Mouse (Mus musculus): ENCODE data around the gene Lhfpl3. TPM values are rescaled to one million over a fixed set of nuclear protein-coding genes. Genes with fewer than 3 reads are reported as not detected.
A peak's percentile ranks its signal among the peaks of the same experiment; 100 is the strongest.
"Not testable (repeated sequence)": the region's sequence is repeated elsewhere in the genome, so short reads cannot be mapped to it uniquely, and the experiment has no call there.

The Lhfpl3 gene
- total RNA-seq (2014; rRNA removed) (36.6 and 40.3 TPM in 2 replicates), polyA plus RNA-seq (2015; fragmentation: Nextera tagmentation; extraction: Ambion mirVana) (24.2 and 34.4 TPM in 2 replicates)

GRCm38 (mm10) chr5:22745885-22746532 is at the start of gene Lhfpl3:
TSS of gene Lhfpl3 (plus strand) at chr5:22746059.
- no peaks in the 10 kb centered on the region for H3K36me3 ChIP-seq (ENCODE audit: insufficient read depth)
- peak within 1 kb of the TSS; percentile 66 for H3K9ac ChIP-seq
- peak within 1 kb of the TSS; percentile 68 for H3K4me3 ChIP-seq (ENCODE audit: low read depth, low read length)
- H3K4me2 ChIP-seq (ENCODE audit: low read depth) = peak within 1 kb of the TSS; percentile 96
- DNase-seq (peak; percentile 63), ATAC-seq (peak; percentile 89)
- peaks cover 11% of the 10 kb centered on the region for H3K27me3 ChIP-seq (ENCODE audit: insufficient read depth, low read length)
- H3K27ac ChIP-seq (ENCODE audit: low read depth, low read length) = no peak within 1 kb of the TSS
- TF ChIP-seq CTCF (IDR thresholded peaks at IDR 0.05; ENCODE audit: low read depth) = no peak; the same call in 1 of the 2 replicates
- 1% methylated on average over 47 of the region's 53 CpGs for WGBS
- H3K4me1 ChIP-seq (ENCODE audit: insufficient read depth) = no peaks in the 10 kb centered on the region
- H3K9me3 ChIP-seq (ENCODE audit: low read length) = no peaks in the 10 kb centered on the region

DNA sequence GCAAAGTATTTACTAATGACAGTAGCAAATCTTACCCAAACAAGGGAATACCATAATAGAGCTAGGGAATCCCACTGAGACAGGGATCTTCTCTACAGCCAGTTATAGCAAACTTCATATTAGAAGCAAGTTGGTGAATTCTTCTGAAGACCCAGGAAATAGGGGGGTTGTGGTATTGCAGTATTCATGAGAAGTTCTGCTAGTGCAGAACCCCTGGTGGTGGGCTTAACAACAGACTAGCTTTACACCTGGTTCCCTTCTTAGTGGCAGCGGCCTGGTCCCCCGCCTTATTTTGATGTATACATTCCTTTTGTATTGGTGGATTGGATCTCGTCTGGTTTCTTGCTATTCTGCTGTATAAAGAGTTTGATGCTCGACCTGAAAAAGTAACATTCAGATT is 39.6 kb upstream of the Lhfpl3 start:
- H3K9ac ChIP-seq; H3K27me3 ChIP-seq (ENCODE audit: insufficient read depth, low read length); H3K4me1 ChIP-seq (ENCODE audit: insufficient read depth); DNase-seq; ATAC-seq; H3K36me3 ChIP-seq (ENCODE audit: insufficient read depth); H3K4me3 ChIP-seq (ENCODE audit: low read depth, low read length); H3K9me3 ChIP-seq (ENCODE audit: low read length); H3K4me2 ChIP-seq (ENCODE audit: low read depth); H3K27ac ChIP-seq (ENCODE audit: low read depth, low read length): not testable (repeated sequence)
- WGBS = 83% methylated on average over 4 of the region's 4 CpGs

- no peaks in the 10 kb centered on the region for H3K36me3 ChIP-seq (ENCODE audit: insufficient read depth)
- peak overlapping the region; percentile 66 for H3K9ac ChIP-seq
- ATAC-seq (no peak; the same call in 1 of the 2 replicates), DNase-seq (peak; percentile 16)
- H3K27me3 ChIP-seq (ENCODE audit: insufficient read depth, low read length) = peaks cover 9% of the 10 kb centered on the region
- no peaks in the 10 kb centered on the region for H3K9me3 ChIP-seq (ENCODE audit: low read length)
- H3K4me3 ChIP-seq (ENCODE audit: low read depth, low read length) = peak overlapping the region; percentile 68
- 3% methylated on average over 10 of the region's 10 CpGs for WGBS
- no peaks in the 10 kb centered on the region for H3K4me1 ChIP-seq (ENCODE audit: insufficient read depth)
- H3K27ac ChIP-seq (ENCODE audit: low read depth, low read length) = no peak overlapping the region
- TF ChIP-seq CTCF (IDR thresholded peaks at IDR 0.05; ENCODE audit: low read depth) = no peak
- H3K4me2 ChIP-seq (ENCODE audit: low read depth) = peak overlapping the region; percentile 96
Observed at GRCm38 (mm10) chr5:22745529-22745884, 352 bp upstream of the Lhfpl3 start.

GRCm38 (mm10) chr5:22746533-22747021 is 718 bp downstream of the Lhfpl3 start:
- DNase-seq (no peak), ATAC-seq (peak; percentile 26)
- H3K4me3 ChIP-seq (ENCODE audit: low read depth, low read length) = peak overlapping the region; percentile 68
- H3K4me1 ChIP-seq (ENCODE audit: insufficient read depth) = no peaks in the 10 kb centered on the region
- peak overlapping the region; percentile 96 for H3K4me2 ChIP-seq (ENCODE audit: low read depth)
- WGBS = 2% methylated on average over 20 of the region's 20 CpGs
- no peaks in the 10 kb centered on the region for H3K9me3 ChIP-seq (ENCODE audit: low read length)
- no peak overlapping the region for H3K27ac ChIP-seq (ENCODE audit: low read depth, low read length)
- H3K36me3 ChIP-seq (ENCODE audit: insufficient read depth) = no peaks in the 10 kb centered on the region
- peak overlapping the region; percentile 66 for H3K9ac ChIP-seq
- no peak for TF ChIP-seq CTCF (IDR thresholded peaks at IDR 0.05; ENCODE audit: low read depth)
- H3K27me3 ChIP-seq (ENCODE audit: insufficient read depth, low read length) = peaks cover 11% of the 10 kb centered on the region

DNA sequence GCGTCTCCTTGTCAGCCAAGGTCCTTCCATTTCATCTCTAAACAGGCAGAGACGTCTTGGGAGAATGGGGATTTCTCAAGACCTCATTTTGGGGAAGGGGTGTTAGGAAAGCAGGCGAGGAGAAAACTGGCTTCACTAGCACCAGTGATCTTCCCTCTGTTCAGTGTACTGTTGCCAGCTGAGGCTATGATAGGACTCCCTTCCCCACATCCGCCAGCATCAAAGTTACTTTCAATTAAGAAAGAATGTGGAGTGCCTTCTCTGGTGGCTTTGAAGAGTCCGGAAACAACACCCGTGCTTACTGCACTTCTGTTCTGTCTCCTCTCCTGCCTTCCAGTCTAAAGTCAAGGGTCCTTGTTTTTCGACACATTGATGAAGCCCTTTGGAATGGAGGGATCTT is 1.4 kb downstream of the Lhfpl3 start:
- no peak for TF ChIP-seq CTCF (IDR thresholded peaks at IDR 0.05; ENCODE audit: low read depth)
- Histone ChIP-seq H3K4me2 (ENCODE audit: low read depth) (peak overlapping the region; percentile 96), H3K36me3 (ENCODE audit: insufficient read depth) (no peaks in the 10 kb centered on the region), H3K27ac (ENCODE audit: low read depth, low read length) (no peak overlapping the region), H3K4me1 (ENCODE audit: insufficient read depth) (no peaks in the 10 kb centered on the region), H3K9me3 (ENCODE audit: low read length) (no peaks in the 10 kb centered on the region), H3K27me3 (ENCODE audit: insufficient read depth, low read length) (peaks cover 11% of the 10 kb centered on the region), H3K4me3 (ENCODE audit: low read depth, low read length) (peak overlapping the region; percentile 68), H3K9ac (peak overlapping the region; percentile 66; the same call in 1 of the 2 replicates)
- peak; percentile 29 for DNase-seq
- WGBS = 4% methylated on average over 7 of the region's 7 CpGs
- no peak for ATAC-seq

GRCm38 (mm10) chr5:22757261-22757660 is 11.4 kb downstream of the Lhfpl3 start:
- Histone ChIP-seq H3K4me1 (ENCODE audit: insufficient read depth) (no peaks in the 10 kb centered on the region), H3K27me3 (ENCODE audit: insufficient read depth, low read length) (no peaks in the 10 kb centered on the region), H3K36me3 (ENCODE audit: insufficient read depth) (no peaks in the 10 kb centered on the region), H3K27ac (ENCODE audit: low read depth, low read length) (no peak overlapping the region), H3K4me3 (ENCODE audit: low read depth, low read length) (no peak overlapping the region), H3K4me2 (ENCODE audit: low read depth) (no peak overlapping the region), H3K9ac (no peak overlapping the region), H3K9me3 (ENCODE audit: low read length) (no peaks in the 10 kb centered on the region)
- ATAC-seq (no peak), DNase-seq (no peak)
- WGBS = 38% methylated on average over 3 of the region's 3 CpGs
- peak; percentile 52 for TF ChIP-seq CTCF (IDR thresholded peaks at IDR 0.05; ENCODE audit: low read depth)

GRCm38 (mm10) chr5:22770726-22771125 is 24.9 kb downstream of the Lhfpl3 start:
- whole genome bisulfite sequencing = 32% methylated on average over 1 of the region's 1 CpGs

More at GRCm38 (mm10) chr5:22770726-22771125, 24.9 kb downstream of the Lhfpl3 start:
- Histone ChIP-seq H3K9ac (no peak overlapping the region), H3K27me3 (ENCODE audit: insufficient read depth, low read length) (no peaks in the 10 kb centered on the region), H3K36me3 (ENCODE audit: insufficient read depth) (no peaks in the 10 kb centered on the region), H3K4me3 (ENCODE audit: low read depth, low read length) (no peak overlapping the region), H3K4me1 (ENCODE audit: insufficient read depth) (no peaks in the 10 kb centered on the region), H3K4me2 (ENCODE audit: low read depth) (no peak overlapping the region), H3K27ac (ENCODE audit: low read depth, low read length) (no peak overlapping the region), H3K9me3 (ENCODE audit: low read length) (no peaks in the 10 kb centered on the region)
- no peak for DNase-seq
- ATAC-seq = no peak
- no peak for TF ChIP-seq CTCF (IDR thresholded peaks at IDR 0.05; ENCODE audit: low read depth)
